Mouse (Mus musculus) intestine, embryonic 14.5 days (tissue): ENCODE results near the gene Slc6a6. TPM values are rescaled to one million over a fixed set of nuclear protein-coding genes. Genes with fewer than 3 reads are reported as not detected.
A peak's percentile ranks its signal among the peaks of the same experiment; 100 is the strongest.

Experiments
- ATAC-seq: fragments of 200-750 bp; cut with Nextera tagmentation; replicated peaks from 2 replicates; pipeline ENCODE4 v1.8.0; 2017; ENCODE audit warnings: low read depth, moderate number of reproducible peaks, moderate TSS enrichment, moderate library complexity; ENCODE audit not compliant: low FRiP score, low TSS enrichment
- DNase-seq: peaks from one replicate; pipeline ENCODE4 v3.0.0-alpha.2; 2018; ENCODE audit warnings: low spot score
- H3K27ac ChIP-seq: fragments of 300-500 bp; sonication (generic); 2 replicates; pipeline ENCODE4 v1.5.1; 2014; ENCODE audit warnings: low read depth, mild to moderate bottlenecking, control low read depth
- H3K27me3 ChIP-seq: fragments of 300-500 bp; sonication (generic); replicated peaks from 2 replicates; pipeline ENCODE4 v1.6.1; 2014; ENCODE audit warnings: low read length, control low read depth; ENCODE audit not compliant: control insufficient read depth, insufficient read depth
- H3K36me3 ChIP-seq: fragments of 300-500 bp; sonication (generic); 2 replicates; pipeline ENCODE4 v1.6.1; 2014; ENCODE audit warnings: low read length, control low read depth; ENCODE audit not compliant: control insufficient read depth, insufficient read depth
- H3K4me1 ChIP-seq: fragments of 300-500 bp; sonication (generic); replicated peaks from 2 replicates; pipeline ENCODE4 v1.6.1; 2014; ENCODE audit warnings: low read length, control low read depth, mixed read lengths; ENCODE audit not compliant: control insufficient read depth, insufficient read depth
- H3K4me2 ChIP-seq: fragments of 300-500 bp; sonication (generic); 2 replicates; pipeline ENCODE4 v1.6.1; 2014; ENCODE audit warnings: low read length
- H3K4me3 ChIP-seq: fragments of 300-500 bp; sonication (generic); 2 replicates; pipeline ENCODE4 v1.5.1; 2014; ENCODE audit warnings: low read depth, low read length, control low read depth, mixed read lengths
- H3K9ac ChIP-seq: fragments of 300-500 bp; sonication (generic); 2 replicates; pipeline ENCODE4 v1.6.1; 2014; ENCODE audit warnings: mild to moderate bottlenecking, low read length
- H3K9me3 ChIP-seq: fragments of 300-500 bp; sonication (generic); 2 replicates; pipeline ENCODE4 v1.6.1; 2016; ENCODE audit warnings: low read length, control low read depth; ENCODE audit not compliant: control insufficient read depth
- WGBS: fragments of 180-500 bp; shearing (Covaris S2); extraction: QIAGEN DNeasy Blood & Tissue Kit; methylation state at CpG from one replicate; pipeline ENCODE4 v1.1.7; 2014; 5-methylcytosine and 5-hydroxymethylcytosine counted together
- polyA plus RNA-seq: library from polyadenylated mRNA; unstranded; fragments of >200 nt; fragmentation: Nextera tagmentation; extraction: Ambion mirVana; gene quantifications from 2 replicates; pipeline ENCODE4 v1.2.1, GENCODE M21; 2014

The Slc6a6 gene
- polyA plus RNA-seq, 1 experiment from 2014 or later: 69.0 TPM

DNA sequence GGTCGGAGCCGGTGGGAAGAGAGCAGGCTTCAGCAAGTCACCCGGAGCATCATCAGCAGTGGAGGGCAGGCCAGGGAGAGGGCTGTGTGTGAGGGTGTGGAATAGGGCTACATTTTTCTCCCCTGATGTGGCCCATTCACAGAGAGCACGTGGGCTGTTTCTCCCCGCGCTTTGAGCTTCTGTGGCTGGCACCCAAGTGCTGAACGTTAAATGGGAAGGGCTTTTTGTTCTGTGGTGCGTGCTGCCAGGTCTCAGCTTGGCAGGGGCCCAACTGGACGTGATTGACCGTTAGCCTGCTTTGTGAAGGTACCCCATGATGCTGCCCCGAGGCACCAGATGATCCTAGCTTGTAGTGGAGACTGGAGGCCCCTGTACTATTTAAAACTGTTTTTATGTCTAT is 48.3 kb downstream of the Slc6a6 start:
- Histone ChIP-seq H3K4me1 (peaks cover 23% of the 10 kb centered on the region), H3K9ac (no peak overlapping the region), H3K27ac (no peak overlapping the region), H3K4me3 (no peak overlapping the region), H3K27me3 (no peaks in the 10 kb centered on the region), H3K36me3 (peaks cover 65% of the 10 kb centered on the region), H3K9me3 (no peaks in the 10 kb centered on the region), H3K4me2 (no peak overlapping the region)
- DNase-seq (no peak), ATAC-seq (no peak)
- WGBS: 91% methylated on average over 11 of the region's 11 CpGs

DNA sequence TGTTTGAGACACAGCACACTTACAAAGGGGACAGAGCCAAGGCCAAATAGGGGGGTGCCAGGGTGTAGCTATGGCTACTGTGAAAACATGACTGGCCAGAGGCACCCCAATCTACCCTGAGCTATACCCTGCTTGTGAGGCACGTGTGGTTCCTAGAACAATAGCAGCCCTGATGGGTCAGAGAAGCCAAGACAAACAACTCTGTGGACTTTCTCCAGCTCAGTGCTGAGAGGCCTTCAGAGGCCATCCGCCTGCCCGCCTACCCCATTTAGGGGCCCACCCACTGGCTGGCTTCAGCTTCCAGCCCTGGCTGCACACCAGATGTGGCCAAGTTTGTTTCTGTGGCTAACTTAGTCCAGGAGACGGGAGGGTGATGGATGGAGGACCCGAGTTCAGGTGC is 52.6 kb downstream of the Slc6a6 start:
- 44% methylated on average over 5 of the region's 5 CpGs for WGBS
- no peak overlapping the region for H3K4me2 ChIP-seq
- H3K4me3 ChIP-seq: no peak overlapping the region
- H3K36me3 ChIP-seq: peaks cover 82% of the 10 kb centered on the region
- H3K9ac ChIP-seq: no peak overlapping the region
- H3K27ac ChIP-seq: no peak overlapping the region
- no peaks in the 10 kb centered on the region for H3K27me3 ChIP-seq
- no peaks in the 10 kb centered on the region for H3K9me3 ChIP-seq
- no peak for DNase-seq
- H3K4me1 ChIP-seq: 0 out of 2 replicates have a peak, but pooled peaks cover 4% of the 10 kb centered on the region
- no peak for ATAC-seq

DNA sequence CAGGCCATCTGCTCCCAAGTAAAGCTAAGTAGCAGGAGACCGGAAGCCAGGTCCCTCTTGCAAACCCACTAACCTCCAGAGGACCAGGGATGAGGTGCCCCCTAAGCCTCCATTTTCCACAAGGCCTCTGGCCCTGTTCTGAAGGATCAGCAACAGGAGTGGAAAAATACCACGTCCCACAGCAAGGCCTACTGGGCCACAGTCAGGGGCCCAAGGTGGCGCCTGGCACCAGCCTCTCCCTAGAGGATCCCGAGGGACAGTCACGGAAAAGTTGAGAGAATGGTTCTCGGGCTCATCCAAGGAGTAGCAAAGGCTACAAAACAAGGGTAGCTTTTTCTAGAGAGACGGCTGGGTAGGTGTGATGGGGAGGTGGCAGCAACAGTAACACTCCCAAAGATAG is 53.6 kb downstream of the Slc6a6 start:
- Histone ChIP-seq H3K9ac (no peak overlapping the region), H3K27me3 (no peaks in the 10 kb centered on the region), H3K4me1 (0 out of 2 replicates have a peak, but pooled peaks cover 4% of the 10 kb centered on the region), H3K9me3 (no peaks in the 10 kb centered on the region), H3K36me3 (peaks cover 84% of the 10 kb centered on the region), H3K27ac (no peak overlapping the region), H3K4me2 (no peak overlapping the region), H3K4me3 (no peak overlapping the region)
- DNase-seq (no peak), ATAC-seq (no peak)
- 92% methylated on average over 7 of the region's 7 CpGs for WGBS

DNA sequence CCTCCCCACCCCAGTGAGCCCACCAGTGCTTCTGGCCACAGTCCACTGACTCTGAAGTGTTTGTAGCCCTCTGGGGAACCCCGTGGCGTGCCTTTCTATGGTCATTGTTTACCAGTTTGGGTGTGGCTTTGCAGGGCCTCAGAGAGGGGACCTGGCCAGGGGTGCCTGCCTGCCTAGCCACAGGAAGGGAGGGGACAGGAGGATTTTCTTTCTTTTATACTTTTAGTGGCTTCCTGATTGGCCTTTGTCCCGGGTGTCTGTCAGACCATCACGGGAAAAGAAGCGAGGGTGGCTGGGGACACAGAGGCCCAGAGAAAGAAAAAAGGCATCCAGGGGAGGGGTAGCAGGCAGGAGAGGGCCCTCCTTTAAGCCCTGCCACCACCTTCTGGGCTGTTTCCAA is 54.2 kb downstream of the Slc6a6 start:
- DNase-seq (peak; percentile 64), ATAC-seq (peak; percentile 55)
- 41% methylated on average over 5 of the region's 5 CpGs for WGBS
- Histone ChIP-seq H3K36me3 (peaks cover 87% of the 10 kb centered on the region), H3K9ac (no peak overlapping the region), H3K9me3 (no peaks in the 10 kb centered on the region), H3K27ac (no peak overlapping the region), H3K4me3 (no peak overlapping the region), H3K4me1 (0 out of 2 replicates have a peak, but pooled peaks cover 4% of the 10 kb centered on the region), H3K27me3 (no peaks in the 10 kb centered on the region), H3K4me2 (no peak overlapping the region)

DNA sequence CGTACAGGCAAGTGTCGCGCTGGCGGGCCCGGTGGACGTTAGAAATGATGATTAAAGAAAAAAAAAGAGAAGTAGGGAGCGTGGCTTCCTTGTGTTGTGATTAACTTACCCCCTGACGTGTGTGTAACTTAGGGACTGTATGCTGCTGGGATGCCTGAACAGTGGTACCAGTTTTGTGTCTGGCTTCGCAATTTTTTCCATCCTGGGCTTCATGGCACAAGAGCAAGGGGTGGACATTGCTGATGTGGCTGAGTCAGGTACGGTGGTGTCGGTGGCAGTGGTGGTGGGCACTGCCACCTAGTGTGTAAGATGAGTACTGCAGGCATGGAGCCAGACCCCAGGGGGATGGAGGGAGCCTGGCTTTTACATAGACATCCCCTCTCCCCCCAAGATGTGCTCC is 57.2 kb downstream of the Slc6a6 start:
- no peak overlapping the region for H3K4me2 ChIP-seq
- no peaks in the 10 kb centered on the region for H3K9me3 ChIP-seq
- ATAC-seq (peak; percentile 52; the same call in 1 of the 2 replicates), DNase-seq (peak; percentile 90)
- no peak overlapping the region for H3K4me3 ChIP-seq
- no peak overlapping the region for H3K27ac ChIP-seq
- H3K36me3 ChIP-seq: peaks cover 80% of the 10 kb centered on the region
- no peak overlapping the region for H3K9ac ChIP-seq
- H3K27me3 ChIP-seq: no peaks in the 10 kb centered on the region
- WGBS: 61% methylated on average over 11 of the region's 11 CpGs
- H3K4me1 ChIP-seq: 0 out of 2 replicates have a peak, but pooled peaks cover 7% of the 10 kb centered on the region

DNA sequence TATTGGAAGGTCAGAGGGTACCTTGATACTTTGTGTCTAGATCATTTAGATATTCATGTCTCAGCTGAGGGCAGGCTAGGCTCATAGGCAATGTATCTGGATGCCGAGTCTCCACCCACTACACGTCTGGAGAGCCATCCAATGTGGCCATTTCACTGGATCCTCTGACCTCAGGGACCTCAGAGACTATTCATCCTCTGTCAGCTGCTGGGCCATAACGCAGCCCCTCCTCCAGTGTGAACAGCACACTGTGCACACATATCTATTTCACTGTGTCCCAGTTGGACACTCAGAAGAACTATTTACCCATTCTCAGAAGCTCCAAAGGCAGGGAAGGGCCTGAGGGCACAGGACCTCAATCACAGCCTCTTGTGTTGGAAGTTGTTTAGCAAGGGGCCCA is 58.6 kb downstream of the Slc6a6 start:
- Histone ChIP-seq H3K4me3 (no peak overlapping the region), H3K27me3 (no peaks in the 10 kb centered on the region), H3K9ac (no peak overlapping the region), H3K9me3 (no peaks in the 10 kb centered on the region), H3K27ac (no peak overlapping the region), H3K36me3 (peaks cover 77% of the 10 kb centered on the region), H3K4me1 (0 out of 2 replicates have a peak, but pooled peaks cover 7% of the 10 kb centered on the region), H3K4me2 (no peak overlapping the region)
- DNase-seq: no peak
- ATAC-seq: no peak
- WGBS: 60% methylated on average over 3 of the region's 3 CpGs

DNA sequence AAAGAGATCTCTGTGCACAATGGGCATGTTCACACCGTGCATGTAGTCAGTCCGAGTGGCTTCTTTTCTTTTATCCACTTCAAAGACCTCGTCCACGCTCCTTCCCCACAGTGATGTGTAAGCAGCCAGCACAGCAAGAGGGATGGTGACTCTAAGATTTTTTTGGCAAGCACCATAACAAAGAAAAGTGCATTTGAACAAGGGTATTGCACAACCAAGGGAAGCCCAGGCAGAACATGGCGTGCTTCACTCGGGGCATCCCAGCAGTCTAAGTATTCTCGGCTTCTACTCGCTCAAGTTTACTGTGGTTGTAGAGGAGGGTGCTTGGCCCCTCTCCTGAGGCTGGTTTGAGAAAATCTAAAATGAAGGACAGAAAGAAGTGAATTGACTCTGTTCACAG is 59.1 kb downstream of the Slc6a6 start:
- 90% methylated on average over 8 of the region's 8 CpGs for WGBS
- H3K36me3 ChIP-seq: peaks cover 77% of the 10 kb centered on the region
- no peak for DNase-seq
- no peak overlapping the region for H3K9ac ChIP-seq
- H3K27me3 ChIP-seq: no peaks in the 10 kb centered on the region
- no peak overlapping the region for H3K27ac ChIP-seq
- H3K4me3 ChIP-seq: no peak overlapping the region
- no peak for ATAC-seq
- no peak overlapping the region for H3K4me2 ChIP-seq
- H3K9me3 ChIP-seq: no peaks in the 10 kb centered on the region
- H3K4me1 ChIP-seq: 0 out of 2 replicates have a peak, but pooled peaks cover 6% of the 10 kb centered on the region

DNA sequence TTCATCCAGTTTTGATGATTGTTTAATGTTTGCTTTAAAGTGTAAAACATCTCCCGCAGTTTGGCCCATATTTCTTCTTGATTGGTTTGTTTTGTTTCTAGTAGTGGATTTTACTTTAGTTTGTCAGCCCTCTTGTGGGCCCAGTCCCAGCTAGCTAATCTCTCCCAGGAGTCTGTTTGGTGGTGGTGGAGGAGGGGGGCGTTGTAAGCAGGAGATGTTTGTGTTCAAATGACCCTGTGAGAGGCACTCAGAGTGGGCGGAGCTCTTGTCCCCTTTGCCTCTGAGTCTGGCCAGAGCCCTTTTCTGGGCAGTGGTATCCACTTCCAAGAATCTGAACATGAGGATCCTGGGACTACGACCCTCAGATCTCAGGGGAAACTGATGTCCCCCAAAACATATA is 60.0 kb downstream of the Slc6a6 start:
- 0 out of 2 replicates have a peak, but pooled peaks cover 3% of the 10 kb centered on the region for H3K4me1 ChIP-seq
- H3K4me3 ChIP-seq: no peak overlapping the region
- WGBS: 31% methylated on average over 4 of the region's 4 CpGs
- H3K36me3 ChIP-seq: peaks cover 79% of the 10 kb centered on the region
- ATAC-seq: no peak
- H3K27me3 ChIP-seq: no peaks in the 10 kb centered on the region
- DNase-seq: no peak
- no peak overlapping the region for H3K27ac ChIP-seq
- no peak overlapping the region for H3K4me2 ChIP-seq
- no peak overlapping the region for H3K9ac ChIP-seq
- no peaks in the 10 kb centered on the region for H3K9me3 ChIP-seq

DNA sequence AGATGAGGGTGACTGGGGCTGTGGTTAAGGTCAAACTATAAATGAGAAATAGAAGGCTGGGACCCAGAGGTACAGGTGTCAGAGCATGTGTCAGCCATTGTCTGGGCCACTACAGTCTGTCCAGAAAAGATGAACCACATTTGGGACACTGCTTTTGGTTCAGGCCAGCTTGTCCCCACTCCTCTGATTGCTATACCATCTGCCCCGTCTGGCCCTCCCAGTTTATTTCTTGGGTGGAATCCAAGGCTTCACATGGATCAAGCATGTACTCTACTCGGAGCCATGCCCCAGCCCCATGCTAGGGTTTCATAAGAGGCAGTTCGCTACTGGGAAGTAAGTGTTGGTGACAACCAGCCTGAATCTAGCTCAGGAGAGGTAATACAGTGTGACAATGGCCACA is 61.4 kb downstream of the Slc6a6 start:
- Histone ChIP-seq H3K4me3 (no peak overlapping the region), H3K4me2 (no peak overlapping the region), H3K27ac (no peak overlapping the region), H3K36me3 (peaks cover 79% of the 10 kb centered on the region), H3K4me1 (0 out of 2 replicates have a peak, but pooled peaks cover 3% of the 10 kb centered on the region), H3K9ac (no peak overlapping the region), H3K27me3 (no peaks in the 10 kb centered on the region), H3K9me3 (no peaks in the 10 kb centered on the region)
- ATAC-seq (no peak), DNase-seq (no peak)
- 81% methylated on average over 3 of the region's 3 CpGs for WGBS
